Mouse (Mus musculus) CD4-positive, CD25-positive, alpha-beta regulatory T cell, adult 9 weeks (primary cell): Measurements from ENCODE around the gene Slc6a3. TPM values are rescaled to one million over a fixed set of nuclear protein-coding genes. Genes with fewer than 3 reads are reported as not detected.

Source experiments
- polyA plus RNA-seq: library from polyadenylated mRNA; unstranded; fragments of 100-300 nt; shearing (Covaris generic); gene quantifications from one replicate; pipeline ENCODE4 v1.2.1, GENCODE M21; 2017

The Slc6a3 gene
- polyA plus RNA-seq, result not detected

GRCm38 (mm10) chr13:73536403-73536821 lies at the start of gene Slc6a3:
TSS of gene Slc6a3 (plus strand) at chr13:73536747.

GRCm38 (mm10) chr13:73603522-73604155 lies 67.1 kb downstream of the Slc6a3 start, which contains the start of gene Clptm1l:
TSS of gene Clptm1l (plus strand) at chr13:73604006.

DNA sequence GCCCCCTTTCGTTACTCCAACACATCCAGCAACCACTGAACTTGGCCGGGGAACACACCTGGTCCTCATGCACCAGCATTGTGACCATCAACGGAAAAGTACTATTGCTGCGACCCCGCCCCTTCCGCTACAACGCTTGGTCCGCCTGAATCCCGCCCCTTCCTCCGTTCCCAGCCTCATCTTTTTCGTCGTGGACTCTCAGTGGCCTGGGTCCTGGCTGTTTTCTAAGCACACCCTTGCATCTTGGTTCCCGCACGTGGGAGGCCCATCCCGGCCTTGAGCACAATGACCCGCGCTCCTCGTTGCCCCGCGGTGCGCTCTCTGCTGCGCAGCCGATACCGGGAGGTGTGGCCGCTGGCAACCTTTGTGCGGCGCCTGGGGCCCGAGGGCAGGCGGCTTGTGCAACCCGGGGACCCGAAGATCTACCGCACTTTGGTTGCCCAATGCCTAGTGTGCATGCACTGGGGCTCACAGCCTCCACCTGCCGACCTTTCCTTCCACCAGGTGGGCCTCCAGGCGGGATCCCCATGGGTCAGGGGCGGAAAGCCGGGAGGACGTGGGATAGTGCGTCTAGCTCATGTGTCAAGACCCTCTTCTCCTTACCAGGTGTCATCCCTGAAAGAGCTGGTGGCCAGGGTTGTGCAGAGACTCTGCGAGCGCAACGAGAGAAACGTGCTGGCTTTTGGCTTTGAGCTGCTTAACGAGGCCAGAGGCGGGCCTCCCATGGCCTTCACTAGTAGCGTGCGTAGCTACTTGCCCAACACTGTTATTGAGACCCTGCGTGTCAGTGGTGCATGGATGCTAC lies 90.4 kb downstream of the Slc6a3 start, which contains the start of gene Tert:
Gene Tert (plus strand): TSS at position 167 of the 805 bp plus-strand sequence.

Other genes starting within 250 kb of the Slc6a3 start
- gene Mrpl36, start 208.2 kb upstream of the Slc6a3 start, polyA plus RNA-seq, result 118 TPM
- 224 TPM for gene Ndufs6, start 208.2 kb upstream of the Slc6a3 start, polyA plus RNA-seq
- gene Lpcat1, start 69.5 kb upstream of the Slc6a3 start, polyA plus RNA-seq, result 23.9 TPM
- gene Clptm1l, start 67.3 kb downstream of the Slc6a3 start, polyA plus RNA-seq, result 14.3 TPM
- 8.1 TPM for gene Tert, start 90.2 kb downstream of the Slc6a3 start, polyA plus RNA-seq
- gene Slc6a18, start 141.3 kb downstream of the Slc6a3 start, polyA plus RNA-seq, result not detected
- gene Slc6a19, start 168.1 kb downstream of the Slc6a3 start, polyA plus RNA-seq, result not detected
- gene Slc12a7, start 196.3 kb downstream of the Slc6a3 start, polyA plus RNA-seq, result 119 TPM